Mouse (Mus musculus): ENCODE data around the gene Clcnkb. TPM values are rescaled to one million over a fixed set of nuclear protein-coding genes. Genes with fewer than 3 reads are reported as not detected.

Gene Clcnkb
- polyA plus RNA-seq, 1 experiment from 2014 or later, result not detected

DNA sequence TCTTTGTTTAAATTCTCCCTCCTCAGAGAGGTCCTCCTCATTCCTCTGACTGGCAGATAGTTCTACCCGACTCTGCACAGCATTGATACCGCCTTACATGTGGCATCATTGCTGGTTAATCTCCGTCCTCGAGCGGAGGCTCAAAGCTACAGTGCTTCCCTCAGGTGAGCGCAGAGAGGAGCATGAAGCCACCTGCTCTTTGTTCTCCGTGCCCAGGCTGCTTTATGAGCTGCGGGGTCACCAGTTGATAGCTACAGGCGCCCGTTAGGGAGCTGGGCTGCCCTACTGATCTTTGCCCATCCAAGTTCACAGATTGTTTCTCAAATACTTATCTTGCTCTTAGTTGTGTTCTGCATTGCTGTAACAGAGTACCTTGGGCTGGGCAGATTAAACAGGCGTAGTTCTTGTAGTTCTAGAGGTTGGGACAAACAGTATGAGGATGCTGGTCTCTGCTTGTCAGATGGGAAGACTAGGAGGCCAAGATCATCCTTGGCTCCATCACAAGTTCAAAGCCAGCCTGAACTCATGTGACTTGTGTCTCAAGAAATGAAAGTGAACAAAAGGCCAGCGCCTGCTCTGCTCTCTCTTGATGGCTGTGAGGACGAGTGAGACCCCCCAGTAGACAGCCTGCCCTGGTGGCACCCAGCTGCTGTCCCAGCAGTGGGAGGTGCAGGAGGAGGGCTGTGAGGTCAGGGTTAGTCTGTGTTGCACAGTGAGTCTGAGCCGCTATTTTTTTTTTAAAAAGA, 40.6 kb upstream of the Clcnkb start:
- Histone ChIP-seq H3K4me2 (ENCODE audit: low read depth, low read length, severe bottlenecking) (no peak overlapping the region), H3K4me1 (replicated peaks; ENCODE audit: control insufficient read depth, insufficient read depth, low read length) (peaks cover 8% of the 10 kb centered on the region; the same call in 1 of the 2 replicates), H3K36me3 (ENCODE audit: control insufficient read depth, insufficient read depth, low read length) (peaks cover 3% of the 10 kb centered on the region; the same call in 1 of the 2 replicates), H3K9ac (ENCODE audit: low read length) (no peak overlapping the region), H3K4me3 (ENCODE audit: low read depth, low read length) (no peak overlapping the region), H3K27me3 (ENCODE audit: control insufficient read depth, insufficient read depth, low read length) (no peaks in the 10 kb centered on the region), H3K27ac (ENCODE audit: low read depth, low read length) (no peak overlapping the region), H3K9me3 (ENCODE audit: control insufficient read depth, low read length) (no peaks in the 10 kb centered on the region)
- WGBS, result 93% methylated on average over 14 of the region's 14 CpGs
- DNase-seq (ENCODE audit: low spot score) (no peak), ATAC-seq (replicated peaks; ENCODE audit: low FRiP score) (no peak)

DNA sequence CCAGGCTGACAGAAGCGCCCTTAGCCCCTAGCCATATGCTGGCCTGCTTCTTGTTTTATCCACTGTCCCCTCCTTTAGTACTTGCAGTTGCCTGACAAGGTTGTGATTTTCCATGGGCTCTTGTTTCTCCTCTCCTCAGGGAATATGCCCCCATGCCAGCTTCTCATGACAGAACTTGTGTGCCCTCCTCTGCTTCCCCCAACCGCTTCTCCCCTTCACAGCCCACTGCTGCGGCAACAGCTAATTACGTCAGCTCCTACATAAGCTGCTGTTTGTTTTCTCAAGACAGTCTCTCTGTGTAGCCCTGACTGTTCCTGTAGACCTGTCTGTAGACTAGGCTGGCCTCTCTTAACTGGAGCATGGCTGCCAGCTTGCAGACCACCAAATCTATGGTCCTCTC, 39.7 kb upstream of the Clcnkb start:
- H3K4me3 ChIP-seq (ENCODE audit: low read depth, low read length), result no peak overlapping the region
- H3K4me2 ChIP-seq (ENCODE audit: low read depth, low read length, severe bottlenecking), result no peak overlapping the region
- peaks cover 8% of the 10 kb centered on the region; the same call in 1 of the 2 replicates for H3K4me1 ChIP-seq (replicated peaks; ENCODE audit: control insufficient read depth, insufficient read depth, low read length)
- H3K27ac ChIP-seq (ENCODE audit: low read depth, low read length), result no peak overlapping the region
- H3K9ac ChIP-seq (ENCODE audit: low read length), result no peak overlapping the region
- 92% methylated on average over 4 of the region's 4 CpGs for WGBS
- H3K36me3 ChIP-seq (ENCODE audit: control insufficient read depth, insufficient read depth, low read length), result peaks cover 3% of the 10 kb centered on the region; the same call in 1 of the 2 replicates
- ATAC-seq (replicated peaks; ENCODE audit: low FRiP score) (no peak), DNase-seq (ENCODE audit: low spot score) (no peak)
- no peaks in the 10 kb centered on the region for H3K27me3 ChIP-seq (ENCODE audit: control insufficient read depth, insufficient read depth, low read length)
- H3K9me3 ChIP-seq (ENCODE audit: control insufficient read depth, low read length), result no peaks in the 10 kb centered on the region

DNA sequence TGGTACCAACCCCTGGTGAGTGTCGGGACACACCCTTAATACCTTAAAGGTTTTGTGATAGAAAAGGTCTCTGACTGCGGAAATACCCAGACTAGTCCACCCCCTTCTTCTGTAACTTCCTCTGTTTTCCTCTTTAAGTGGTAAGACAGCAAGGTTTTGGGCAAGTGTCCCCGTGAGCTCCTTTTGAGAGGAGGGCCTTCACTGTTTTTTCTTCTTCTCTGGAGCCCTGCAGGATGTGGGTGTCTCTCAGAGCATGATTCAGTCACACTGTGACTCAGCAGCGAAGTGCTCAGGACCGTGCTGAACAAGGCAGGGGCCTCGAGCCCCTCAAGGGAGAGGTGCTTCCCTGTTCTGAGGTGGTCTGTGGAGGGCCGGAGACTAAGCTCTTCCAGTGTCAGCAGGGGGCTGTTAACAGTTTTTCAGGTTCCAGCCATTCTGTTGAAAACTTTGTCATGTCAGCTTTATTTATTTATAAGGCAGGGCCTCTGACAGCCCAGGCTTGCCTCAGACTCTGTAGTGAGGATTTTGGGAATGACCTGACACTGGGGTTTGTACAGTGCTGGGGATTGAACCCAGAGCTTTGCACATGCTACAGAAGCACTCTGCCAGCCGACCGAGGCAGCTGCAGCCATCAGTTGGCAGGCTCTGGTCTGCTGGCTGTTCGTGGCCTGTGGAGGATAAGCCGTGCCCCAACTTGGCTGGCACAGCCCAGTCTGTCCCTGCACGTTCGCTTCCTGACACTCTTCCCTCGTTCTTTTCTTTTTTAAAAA, 39.0 kb upstream of the Clcnkb start:
- Histone ChIP-seq H3K9ac (ENCODE audit: low read length) (no peak overlapping the region), H3K4me1 (replicated peaks; ENCODE audit: control insufficient read depth, insufficient read depth, low read length) (peaks cover 8% of the 10 kb centered on the region; the same call in 1 of the 2 replicates), H3K36me3 (ENCODE audit: control insufficient read depth, insufficient read depth, low read length) (peaks cover 3% of the 10 kb centered on the region; the same call in 1 of the 2 replicates), H3K27me3 (ENCODE audit: control insufficient read depth, insufficient read depth, low read length) (no peaks in the 10 kb centered on the region), H3K27ac (ENCODE audit: low read depth, low read length) (no peak overlapping the region), H3K9me3 (ENCODE audit: control insufficient read depth, low read length) (no peaks in the 10 kb centered on the region), H3K4me3 (ENCODE audit: low read depth, low read length) (no peak overlapping the region), H3K4me2 (ENCODE audit: low read depth, low read length, severe bottlenecking) (no peak overlapping the region)
- WGBS, result 82% methylated on average over 14 of the region's 14 CpGs
- no peak for ATAC-seq (replicated peaks; ENCODE audit: low FRiP score)
- DNase-seq (ENCODE audit: low spot score), result no peak

DNA sequence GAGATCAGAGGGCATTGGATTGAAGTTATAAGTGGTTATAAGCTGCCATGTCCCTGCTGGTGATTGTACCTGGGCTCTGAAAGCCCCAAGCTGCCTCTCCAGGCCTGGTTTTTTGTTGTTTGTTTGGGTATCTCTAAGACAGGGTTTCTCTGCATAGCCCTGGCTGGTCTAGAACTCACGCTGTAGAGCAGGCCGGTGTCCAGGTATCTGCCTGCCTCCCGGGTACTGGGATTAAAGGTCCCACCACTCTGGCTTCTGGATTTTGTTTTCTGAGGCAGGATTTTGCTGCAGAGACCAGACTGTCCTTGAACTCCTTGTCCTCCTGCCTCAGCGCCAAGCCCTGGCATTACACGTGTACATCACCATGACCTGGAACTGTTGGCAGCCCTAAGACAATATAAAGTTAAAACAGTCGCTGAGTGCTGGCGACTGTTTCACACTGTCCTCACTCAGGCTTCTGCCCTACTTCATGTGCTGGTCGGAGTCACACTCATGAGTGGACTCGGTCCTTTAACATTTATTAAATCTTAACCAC, 36.2 kb upstream of the Clcnkb start:
- no peaks in the 10 kb centered on the region for H3K27me3 ChIP-seq (ENCODE audit: control insufficient read depth, insufficient read depth, low read length)
- H3K9me3 ChIP-seq (ENCODE audit: control insufficient read depth, low read length), result no peaks in the 10 kb centered on the region
- H3K4me1 ChIP-seq (replicated peaks; ENCODE audit: control insufficient read depth, insufficient read depth, low read length), result no peaks in the 10 kb centered on the region
- H3K27ac ChIP-seq (ENCODE audit: low read depth, low read length), result no peak overlapping the region
- DNase-seq (ENCODE audit: low spot score), result no peak
- H3K9ac ChIP-seq (ENCODE audit: low read length), result no peak overlapping the region
- H3K4me2 ChIP-seq (ENCODE audit: low read depth, low read length, severe bottlenecking), result no peak overlapping the region
- H3K36me3 ChIP-seq (ENCODE audit: control insufficient read depth, insufficient read depth, low read length), result peaks cover 9% of the 10 kb centered on the region; the same call in 1 of the 2 replicates
- H3K4me3 ChIP-seq (ENCODE audit: low read depth, low read length), result no peak overlapping the region
- no peak for ATAC-seq (replicated peaks; ENCODE audit: low FRiP score)
- 95% methylated on average over 9 of the region's 9 CpGs for WGBS

DNA sequence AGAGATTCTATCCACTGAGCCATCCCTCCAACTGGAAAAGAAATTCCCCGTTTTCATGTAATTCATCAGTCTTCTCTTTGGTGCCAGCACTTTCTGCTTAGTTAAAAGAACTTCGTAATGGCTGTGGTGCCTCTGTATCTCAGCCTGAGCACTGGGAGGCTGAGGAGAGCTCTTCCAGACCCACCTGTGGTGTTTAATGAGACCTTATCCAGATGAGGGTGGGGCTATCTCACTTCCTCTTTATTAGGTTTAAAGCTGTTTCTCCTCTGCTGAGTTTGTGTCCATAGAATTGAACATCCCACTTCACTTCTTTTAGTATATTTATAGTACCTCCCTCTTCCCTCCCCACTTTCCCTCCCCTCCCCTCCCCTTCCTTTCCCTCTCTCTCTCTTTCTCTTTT, 35.4 kb upstream of the Clcnkb start:
- DNase-seq (ENCODE audit: low spot score), result no peak
- no peaks in the 10 kb centered on the region for H3K27me3 ChIP-seq (ENCODE audit: control insufficient read depth, insufficient read depth, low read length)
- no peaks in the 10 kb centered on the region for H3K4me1 ChIP-seq (replicated peaks; ENCODE audit: control insufficient read depth, insufficient read depth, low read length)
- H3K4me2 ChIP-seq (ENCODE audit: low read depth, low read length, severe bottlenecking), result no peak overlapping the region
- ATAC-seq (replicated peaks; ENCODE audit: low FRiP score), result no peak
- H3K36me3 ChIP-seq (ENCODE audit: control insufficient read depth, insufficient read depth, low read length), result peaks cover 9% of the 10 kb centered on the region; the same call in 1 of the 2 replicates
- no peak overlapping the region for H3K9ac ChIP-seq (ENCODE audit: low read length)
- H3K9me3 ChIP-seq (ENCODE audit: control insufficient read depth, low read length), result no peaks in the 10 kb centered on the region
- 91% methylated on average over 2 of the region's 2 CpGs for WGBS
- H3K27ac ChIP-seq (ENCODE audit: low read depth, low read length), result no peak overlapping the region
- no peak overlapping the region for H3K4me3 ChIP-seq (ENCODE audit: low read depth, low read length)

DNA sequence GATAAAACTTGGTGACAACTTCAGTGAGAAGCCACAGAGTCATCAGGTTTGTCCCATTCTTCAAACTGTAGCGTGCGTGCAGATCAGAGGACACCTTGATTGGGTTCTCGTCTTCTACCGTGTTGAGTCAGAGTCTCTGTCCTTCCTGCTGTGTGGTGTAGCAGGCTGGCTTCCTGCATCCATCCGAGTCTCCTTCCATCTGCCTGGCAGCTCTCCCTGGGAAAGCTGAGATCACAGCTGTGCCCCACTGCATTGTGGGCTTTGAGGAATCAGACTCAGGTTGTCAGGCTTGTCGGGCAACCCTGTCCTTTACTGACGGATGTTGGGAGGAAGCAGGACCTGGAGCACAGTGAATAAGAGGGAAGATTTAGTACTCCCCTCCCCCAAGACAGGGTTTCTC, 30.4 kb upstream of the Clcnkb start:
- Histone ChIP-seq H3K36me3 (ENCODE audit: control insufficient read depth, insufficient read depth, low read length) (peaks cover 6% of the 10 kb centered on the region; the same call in 1 of the 2 replicates), H3K9me3 (ENCODE audit: control insufficient read depth, low read length) (no peaks in the 10 kb centered on the region), H3K4me1 (replicated peaks; ENCODE audit: control insufficient read depth, insufficient read depth, low read length) (peaks cover 7% of the 10 kb centered on the region), H3K9ac (ENCODE audit: low read length) (no peak overlapping the region), H3K4me3 (ENCODE audit: low read depth, low read length) (no peak overlapping the region), H3K27me3 (ENCODE audit: control insufficient read depth, insufficient read depth, low read length) (no peaks in the 10 kb centered on the region), H3K4me2 (ENCODE audit: low read depth, low read length, severe bottlenecking) (no peak overlapping the region), H3K27ac (ENCODE audit: low read depth, low read length) (no peak overlapping the region)
- DNase-seq (ENCODE audit: low spot score), result no peak
- WGBS, result 81% methylated on average over 7 of the region's 7 CpGs
- no peak for ATAC-seq (replicated peaks; ENCODE audit: low FRiP score)

DNA sequence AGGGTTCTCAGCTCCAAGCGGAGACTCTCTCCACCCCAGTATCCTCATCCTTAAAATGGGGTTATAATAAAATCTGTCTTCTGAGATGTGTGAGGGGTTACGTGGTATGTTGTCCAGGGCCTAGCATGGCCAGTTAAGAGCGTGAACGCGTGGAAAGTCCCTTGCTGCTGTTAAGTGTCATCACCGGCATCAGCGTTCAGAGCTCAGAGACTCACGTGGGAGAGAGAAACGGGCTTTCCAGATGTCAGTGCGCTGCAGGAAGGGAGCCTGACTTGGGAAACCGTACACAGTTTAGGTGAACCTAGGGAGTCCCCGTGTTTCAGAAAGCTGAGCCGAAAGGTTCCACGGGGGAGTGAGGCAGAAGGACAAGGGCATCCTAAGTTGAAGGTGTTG, 29.5 kb upstream of the Clcnkb start:
- 21% methylated on average over 14 of the region's 14 CpGs for WGBS
- DNase-seq (ENCODE audit: low spot score), result no peak

DNA sequence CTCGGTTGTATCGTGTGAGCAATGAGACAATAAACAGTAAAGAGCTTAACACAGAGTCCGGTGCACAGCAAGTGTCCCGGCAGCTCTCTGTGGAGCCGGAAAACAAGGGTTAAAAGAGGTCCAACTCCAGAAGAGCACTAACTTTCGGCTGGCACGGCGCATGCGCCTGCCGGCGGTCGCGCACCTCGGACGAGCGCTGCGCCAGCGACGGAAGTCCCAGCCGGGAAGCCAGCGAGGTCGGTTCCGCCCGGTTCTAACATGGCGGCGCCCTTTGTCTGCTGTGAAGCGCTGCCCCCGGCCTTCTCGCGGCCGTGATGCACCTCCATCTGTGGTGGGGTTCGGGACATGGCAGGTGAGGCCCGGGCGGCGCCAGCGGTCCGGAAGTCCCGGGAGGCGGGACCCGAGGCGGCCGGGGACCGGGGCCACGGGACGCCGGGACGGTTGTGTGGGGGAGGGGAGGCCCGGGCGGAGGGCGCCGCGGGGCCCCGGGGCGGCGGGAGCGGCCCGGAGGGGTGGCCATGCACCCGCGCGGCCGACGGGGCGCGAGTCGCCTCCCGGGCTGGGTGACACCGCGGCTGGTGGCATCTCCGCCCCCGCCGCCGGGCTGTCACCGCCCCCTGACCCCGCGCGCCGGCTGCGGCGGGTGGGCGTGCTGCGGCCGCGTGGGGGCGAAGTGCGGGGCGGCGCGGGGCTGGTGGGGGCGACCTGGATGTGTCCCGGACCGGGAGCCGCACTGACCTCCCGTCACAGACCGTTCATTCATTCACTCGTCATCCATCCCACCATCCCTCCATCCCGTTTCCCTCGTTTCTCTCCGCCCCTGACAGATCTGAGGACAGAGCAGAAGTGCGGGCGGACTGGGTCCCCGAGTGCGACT, 28.9 kb upstream of the Clcnkb start, which contains the start of gene Zbtb17:
Gene Zbtb17, plus strand, starts transcription at position 204 of the 877 bp plus-strand sequence.
- DNase-seq (ENCODE audit: low spot score) (peak; percentile 95), ATAC-seq (replicated peaks; ENCODE audit: low FRiP score) (peak; percentile 94)
- H3K36me3 ChIP-seq (ENCODE audit: control insufficient read depth, insufficient read depth, low read length), result peaks cover 6% of the 10 kb centered on the region; the same call in 1 of the 2 replicates
- peak within 1 kb of the TSS; percentile 74 for H3K27ac ChIP-seq (ENCODE audit: low read depth, low read length)
- peak within 1 kb of the TSS; percentile 97 for H3K9ac ChIP-seq (ENCODE audit: low read length)
- peak within 1 kb of the TSS; percentile 90 for H3K4me2 ChIP-seq (ENCODE audit: low read depth, low read length, severe bottlenecking)
- H3K27me3 ChIP-seq (ENCODE audit: control insufficient read depth, insufficient read depth, low read length), result no peaks in the 10 kb centered on the region
- under 1% methylated on average over 95 of the region's 102 CpGs for WGBS
- H3K4me1 ChIP-seq (replicated peaks; ENCODE audit: control insufficient read depth, insufficient read depth, low read length), result peaks cover 7% of the 10 kb centered on the region
- H3K4me3 ChIP-seq (ENCODE audit: low read depth, low read length), result peak within 1 kb of the TSS; percentile 99
- H3K9me3 ChIP-seq (ENCODE audit: control insufficient read depth, low read length), result no peaks in the 10 kb centered on the region

More for the DNA sequence above, 29.5 kb upstream of the Clcnkb start:
- Histone ChIP-seq H3K4me2 (ENCODE audit: low read depth, low read length, severe bottlenecking) (peak overlapping the region; percentile 90), H3K27me3 (ENCODE audit: control insufficient read depth, insufficient read depth, low read length) (no peaks in the 10 kb centered on the region), H3K9me3 (ENCODE audit: control insufficient read depth, low read length) (no peaks in the 10 kb centered on the region), H3K27ac (ENCODE audit: low read depth, low read length) (no peak overlapping the region), H3K4me1 (replicated peaks; ENCODE audit: control insufficient read depth, insufficient read depth, low read length) (peaks cover 7% of the 10 kb centered on the region), H3K4me3 (ENCODE audit: low read depth, low read length) (peak overlapping the region; percentile 99), H3K36me3 (ENCODE audit: control insufficient read depth, insufficient read depth, low read length) (peaks cover 6% of the 10 kb centered on the region; the same call in 1 of the 2 replicates), H3K9ac (ENCODE audit: low read length) (peak overlapping the region; percentile 97)
- no peak for ATAC-seq (replicated peaks; ENCODE audit: low FRiP score)

Measured in forebrain, embryonic 11.5 days (tissue).